Mouse (Mus musculus) lung, adult 2 months (tissue): ENCODE measurements around the gene Stab2.

Source experiments
- CTCF ChIP-seq: fragments of 200-500 bp; IDR thresholded peaks from 2 replicates; pipeline ENCODE4 v1.5.1; 2011; ENCODE audit warnings: mild to moderate bottlenecking, low read length, control low read depth; ENCODE audit not compliant: insufficient read depth
- POLR2A ChIP-seq: fragments of 200-500 bp; IDR thresholded peaks from 2 replicates; pipeline ENCODE4 v1.6.1; 2011; ENCODE audit warnings: low read depth, mild to moderate bottlenecking, control low read depth, low read length, borderline replicate concordance; ENCODE audit errors: extremely low read depth

DNA sequence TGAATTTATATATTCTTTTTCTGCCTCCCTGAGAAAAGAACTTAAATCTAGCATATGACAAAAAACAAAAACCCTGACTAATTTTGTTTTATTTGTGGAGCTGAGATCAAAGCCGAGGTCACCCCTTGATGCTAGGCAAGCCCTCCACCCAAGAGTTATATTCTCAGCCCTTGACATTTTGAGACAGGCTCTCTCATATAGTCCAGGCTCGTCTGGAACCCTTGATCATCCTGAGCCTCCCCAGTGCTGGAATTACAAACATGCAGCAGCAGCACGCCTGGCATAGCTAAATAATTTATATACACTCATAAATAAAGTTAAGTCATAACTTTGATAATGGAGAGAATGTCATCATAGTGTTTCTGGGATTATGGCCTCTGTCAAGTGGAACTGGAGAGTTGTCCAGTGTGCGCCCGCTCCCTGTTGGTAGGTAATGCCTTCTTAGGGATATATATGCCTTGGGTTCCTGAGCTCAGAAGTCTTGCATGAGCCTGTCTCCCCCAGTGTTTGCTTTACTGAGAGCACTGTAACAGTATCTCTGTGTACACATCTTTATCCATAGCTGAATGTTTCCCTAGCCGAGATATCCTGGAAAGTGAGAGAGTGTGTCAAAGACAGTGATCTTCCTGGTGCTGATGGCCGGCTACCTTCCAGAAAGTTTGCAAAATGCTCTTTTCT is 216.2 kb downstream of the Stab2 start:
- TF ChIP-seq POLR2A (no peak), CTCF (no peak)
